Mouse (Mus musculus) cerebellum, adult 8-10 months (tissue): Measurements from ENCODE around the gene Bace2.

Experiments
- DNase-seq: peaks from one replicate; pipeline ENCODE4 v3.0.0; 2022

Gene Bace2

GRCm38 (mm10) chr16:97474671-97475070 lies 118.1 kb downstream of the Bace2 start:
- no peak for DNase-seq

DNA sequence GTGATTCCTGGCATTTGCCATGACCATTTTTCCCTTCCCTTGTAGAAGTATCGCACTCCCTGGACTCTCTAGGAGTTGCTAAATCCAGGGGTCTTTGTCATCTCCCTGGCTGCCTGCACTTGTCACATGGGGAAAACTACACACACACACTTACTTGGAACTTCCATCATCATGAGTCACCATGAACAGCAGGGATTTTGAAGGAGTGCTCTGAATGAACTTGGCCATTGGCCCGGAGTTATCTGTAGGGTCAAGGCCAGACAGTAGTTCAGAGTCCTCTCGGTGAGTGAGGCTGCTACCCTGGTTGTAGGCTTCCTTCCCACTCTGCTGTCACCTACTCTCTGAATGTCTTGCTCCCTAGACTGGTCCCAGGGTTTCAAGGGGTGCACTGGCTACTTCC lies 119.0 kb downstream of the Bace2 start:
- DNase-seq = no peak

DNA sequence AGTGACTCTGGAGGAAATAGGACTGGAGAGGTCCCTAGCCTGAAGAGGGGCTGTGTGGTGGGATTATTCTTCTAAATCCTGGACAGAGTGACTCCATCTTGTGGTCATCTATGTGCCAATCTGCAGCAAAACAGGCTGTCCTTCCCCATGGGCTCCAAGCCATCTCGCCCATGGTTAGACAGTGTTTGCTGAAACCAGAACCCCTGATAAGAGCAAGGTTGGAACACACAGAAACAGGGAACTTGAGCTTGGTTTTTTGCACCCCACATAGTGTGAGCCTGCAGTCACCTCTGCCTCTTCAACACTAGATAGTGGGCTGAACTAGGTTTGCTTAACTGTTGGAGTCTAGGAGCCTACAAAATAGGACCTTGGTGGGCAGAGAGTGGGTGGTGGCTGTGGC lies 120.0 kb downstream of the Bace2 start:
- DNase-seq = no peak

- no peak for DNase-seq
Observed at GRCm38 (mm10) chr16:97478655-97479054, 122.1 kb downstream of the Bace2 start.

DNA sequence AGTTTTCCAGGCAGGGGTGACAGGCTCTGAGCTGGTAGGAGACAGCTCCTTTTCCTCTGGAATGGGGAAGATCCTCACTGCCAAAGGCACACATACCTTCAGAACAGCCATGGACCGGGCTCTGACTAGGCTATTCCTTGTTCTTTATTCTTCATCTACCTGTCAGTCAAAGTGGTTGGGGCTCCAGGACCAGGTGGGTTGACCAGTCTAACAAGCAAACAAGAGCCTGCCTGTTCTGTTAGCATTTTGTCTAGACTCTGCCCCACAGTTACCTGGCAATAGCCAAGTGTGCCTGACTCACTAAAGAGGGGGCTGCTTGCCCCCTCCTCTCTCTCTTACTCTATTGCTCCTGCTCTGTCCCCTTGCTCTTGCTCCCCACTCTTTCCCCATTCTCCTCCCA lies 135.8 kb downstream of the Bace2 start:
- DNase-seq = no peak
